8 mouse cellular contexts compared by ENCODE assay signal in the genomic region with DNA sequence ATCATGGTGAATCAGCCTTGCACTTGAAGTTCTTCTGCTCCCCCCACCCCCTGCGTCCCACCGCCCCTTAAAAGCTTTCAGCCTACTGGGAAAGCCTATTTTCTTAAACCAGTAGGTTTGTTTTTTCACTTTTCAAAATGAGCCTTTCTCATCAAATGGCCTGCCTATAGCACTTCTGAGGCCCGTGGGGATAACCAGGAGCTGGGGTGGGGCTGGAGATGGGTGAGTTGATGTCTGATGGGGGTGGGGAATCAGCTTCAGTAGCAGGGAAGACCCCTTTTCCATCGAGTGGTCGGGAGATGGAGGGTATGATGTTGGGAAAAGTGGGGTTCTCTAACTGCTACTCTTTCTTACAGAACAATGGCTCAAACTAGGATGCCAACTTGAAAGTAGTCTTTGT. TPM values are rescaled to one million over a fixed set of nuclear protein-coding genes. Genes with fewer than 3 reads are reported as not detected.
DNase-seq lines count a peak whose midpoint lies in the region; ATAC-seq and TF ChIP-seq lines count a peak whose summit lies in the region.

No protein-coding gene starts in this region.

- H3K9ac ChIP-seq in liver, embryonic 14.5 days (replicated peaks) = no peak overlapping the region
- no peak overlapping the region for H3K9ac ChIP-seq in stomach, postnatal 0 days (ENCODE audit: low read length)

- H3K36me3 ChIP-seq in megakaryocyte, embryonic 14.5 days (replicated peaks; ENCODE audit: low read length) = no peaks in the 10 kb centered on the region
- H3K36me3 ChIP-seq in liver, embryonic 14.5 days (replicated peaks; ENCODE audit: control insufficient read depth, insufficient read depth, low read depth) = no peaks in the 10 kb centered on the region
- no peaks in the 10 kb centered on the region for H3K36me3 ChIP-seq in stomach, postnatal 0 days (ENCODE audit: control insufficient read depth, insufficient read depth, low read length)

- H3K27ac ChIP-seq in liver, embryonic 14.5 days = no peak overlapping the region
- H3K27ac ChIP-seq in stomach, postnatal 0 days (replicated peaks) = no peak overlapping the region

- peaks cover 90% of the 10 kb centered on the region for H3K4me1 ChIP-seq in megakaryocyte, embryonic 14.5 days
- H3K4me1 ChIP-seq in liver, embryonic 14.5 days (replicated peaks; ENCODE audit: control insufficient read depth in 2 of 2, insufficient read depth in 2 of 2, low read length in 1 of 2) = peaks cover 5 to 18% of the 10 kb centered on the region in 2 experiments
- H3K4me1 ChIP-seq in stomach, postnatal 0 days (replicated peaks; ENCODE audit: control insufficient read depth, insufficient read depth) = peaks cover 2% of the 10 kb centered on the region; the same call in 1 of the 2 replicates

- TF ChIP-seq CTCF in liver, embryonic 14.5 days (IDR thresholded peaks at IDR 0.05; ENCODE audit: low read depth) = no peak
- no peak for TF ChIP-seq CTCF in stomach, postnatal 0 days (IDR thresholded peaks at IDR 0.05; ENCODE audit: low read depth)

- DNase-seq in cerebellum, adult 18-20 months = peak; percentile 8 to 21
- no peak for DNase-seq in liver, embryonic 14.5 days (ENCODE audit: low read depth in 3 of 3, low spot score in 3 of 3)
- DNase-seq in stomach, postnatal 0 days (ENCODE audit: low spot score) = no peak
- no peak for DNase-seq in embryo, embryonic 10.5 days (ENCODE audit: low spot score)
- no peak for DNase-seq in left cerebral cortex, postnatal 14 days (ENCODE audit: low spot score in 2 of 2)

- ATAC-seq in cerebellum, adult (ENCODE audit: insufficient number of reproducible peaks, low FRiP score, low TSS enrichment) = no peak
- no peak for ATAC-seq in megakaryocyte, adult 5-6 weeks (ENCODE audit: poor library complexity, severe bottlenecking)
- no peak for ATAC-seq in liver, embryonic 14.5 days (ENCODE audit: insufficient read depth)
- no peak for ATAC-seq in stomach, postnatal 0 days (ENCODE audit: low FRiP score, low TSS enrichment)

- peak overlapping the region; percentile 96; the same call in 1 of the 2 replicates for H3K4me2 ChIP-seq in liver, embryonic 14.5 days (ENCODE audit: low read depth)
- H3K4me2 ChIP-seq in stomach, postnatal 0 days (replicated peaks; ENCODE audit: low read depth) = peak overlapping the region; percentile 83; the same call in 1 of the 2 replicates

- no peak for TF ChIP-seq EP300 in liver, embryonic 14.5 days (IDR thresholded peaks at IDR 0.05; ENCODE audit: low read depth)
- TF ChIP-seq EP300 in stomach, postnatal 0 days (optimal IDR thresholded peaks at IDR 0.05) = no peak

- intact Hi-C loops in left cerebral cortex, postnatal 14 days (cut with DNase I) = no loop called here

- H3K27me3 ChIP-seq in megakaryocyte, embryonic 14.5 days (replicated peaks) = peaks cover 5% of the 10 kb centered on the region
- H3K27me3 ChIP-seq in liver, embryonic 14.5 days (ENCODE audit: control insufficient read depth, insufficient read depth, low read length) = peaks cover 25% of the 10 kb centered on the region
- H3K27me3 ChIP-seq in stomach, postnatal 0 days (ENCODE audit: control insufficient read depth, insufficient read depth, low read length) = no peaks in the 10 kb centered on the region

- WGBS in liver, embryonic 14.5 days (ENCODE audit: insufficient replicate concordance) = 48% methylated on average over 5 of the region's 5 CpGs
- 56% methylated on average over 5 of the region's 5 CpGs for WGBS in stomach, postnatal 0 days

- no peaks in the 10 kb centered on the region for H3K9me3 ChIP-seq in megakaryocyte, embryonic 14.5 days
- H3K9me3 ChIP-seq in liver, embryonic 14.5 days (ENCODE audit: control insufficient read depth, low read length) = no peaks in the 10 kb centered on the region
- H3K9me3 ChIP-seq in stomach, postnatal 0 days (ENCODE audit: control insufficient read depth, low read length) = no peaks in the 10 kb centered on the region

- peak overlapping the region; percentile 96 for H3K4me3 ChIP-seq in megakaryocyte, embryonic 14.5 days (replicated peaks)
- no peak overlapping the region; a peak in 1 of 4 replicates for H3K4me3 ChIP-seq in liver, embryonic 14.5 days (ENCODE audit: insufficient read depth in 1 of 2, low read depth in 2 of 2, low read length in 2 of 2)
- H3K4me3 ChIP-seq in stomach, postnatal 0 days (ENCODE audit: low read depth, low read length) = no peak overlapping the region

RNA-seq across cellular contexts. Expression of a gene that starts 3.4 kb away (rescaled TPM):
- polyA plus RNA-seq in megakaryocyte, embryonic 14.5 days (2012; ENCODE audit: insufficient read depth, low replicate concordance) = 7.5 and 44.1 TPM in 2 replicates
- not detected in 2 replicates for total RNA-seq in megakaryocyte, adult 5-6 weeks (2015)
- not detected in 2 replicates for total RNA-seq in megakaryocyte, adult 5-6 weeks (2017)
- polyA plus RNA-seq in liver, embryonic 14.5 days (2012; rRNA removed) = 0.08 and 0.12 TPM in 2 replicates
- 0.05 TPM in 1 of 2 replicates, not detected in the other for polyA plus RNA-seq in liver, embryonic 14.5 days (2014; fragmentation: Nextera tagmentation; extraction: Ambion mirVana)
- polyA plus RNA-seq in stomach, postnatal 0 days (2015; fragmentation: Nextera tagmentation; extraction: Ambion mirVana) = 0.29 and 0.41 TPM in 2 replicates
- under 1 TPM; 0.55 to 0.70 TPM for total RNA-seq in left cerebral cortex, postnatal 14 days (2021)

RNA-seq across cellular contexts. Expression of a gene that starts 5.5 kb away (rescaled TPM):
- polyA plus RNA-seq in megakaryocyte, embryonic 14.5 days (2012; ENCODE audit: insufficient read depth, low replicate concordance) = 1.3 and 13.9 TPM in 2 replicates
- not detected in 2 replicates for total RNA-seq in megakaryocyte, adult 5-6 weeks (2015)
- total RNA-seq in megakaryocyte, adult 5-6 weeks (2017) = not detected in 2 replicates
- 0.05 and 0.08 TPM in 2 replicates for polyA plus RNA-seq in liver, embryonic 14.5 days (2012; rRNA removed)
- polyA plus RNA-seq in liver, embryonic 14.5 days (2014; fragmentation: Nextera tagmentation; extraction: Ambion mirVana) = not detected in 2 replicates
- polyA plus RNA-seq in stomach, postnatal 0 days (2015; fragmentation: Nextera tagmentation; extraction: Ambion mirVana) = 0.24 and 0.41 TPM in 2 replicates
- total RNA-seq in left cerebral cortex, postnatal 14 days (2021) = under 1 TPM; 0.27 to 0.51 TPM

RNA-seq across cellular contexts. Expression of a gene that starts 8.9 kb away (rescaled TPM):
- not detected in 2 replicates for polyA plus RNA-seq in megakaryocyte, embryonic 14.5 days (2012; ENCODE audit: insufficient read depth, low replicate concordance)
- total RNA-seq in megakaryocyte, adult 5-6 weeks (2015) = 0.18 TPM in 1 of 2 replicates, not detected in the other
- not detected in 2 replicates for total RNA-seq in megakaryocyte, adult 5-6 weeks (2017)
- polyA plus RNA-seq in liver, embryonic 14.5 days (2012; rRNA removed) = 0.05 and 0.38 TPM in 2 replicates
- 0.15 TPM in 1 of 2 replicates, not detected in the other for polyA plus RNA-seq in liver, embryonic 14.5 days (2014; fragmentation: Nextera tagmentation; extraction: Ambion mirVana)
- 20.2 and 22.5 TPM in 2 replicates for polyA plus RNA-seq in stomach, postnatal 0 days (2015; fragmentation: Nextera tagmentation; extraction: Ambion mirVana)
- total RNA-seq in left cerebral cortex, postnatal 14 days (2021) = 1 to 10 TPM; 3.7 to 5.7 TPM

RNA-seq across cellular contexts. Expression of a gene that starts 21.8 kb away (rescaled TPM):
- 42.3 and 83.5 TPM in 2 replicates for polyA plus RNA-seq in megakaryocyte, embryonic 14.5 days (2012; ENCODE audit: insufficient read depth, low replicate concordance)
- total RNA-seq in megakaryocyte, adult 5-6 weeks (2015) = 6.7 and 12.5 TPM in 2 replicates
- 7.9 and 8.5 TPM in 2 replicates for total RNA-seq in megakaryocyte, adult 5-6 weeks (2017)
- 1.8 and 1.9 TPM in 2 replicates for polyA plus RNA-seq in liver, embryonic 14.5 days (2012; rRNA removed)
- polyA plus RNA-seq in liver, embryonic 14.5 days (2014; fragmentation: Nextera tagmentation; extraction: Ambion mirVana) = 3.0 and 4.2 TPM in 2 replicates
- 7.7 and 13.1 TPM in 2 replicates for polyA plus RNA-seq in stomach, postnatal 0 days (2015; fragmentation: Nextera tagmentation; extraction: Ambion mirVana)
- 100 to 1,000 TPM in 1 of 2 experiments, 10 to 100 TPM in 1; 90.4 to 112 TPM for total RNA-seq in left cerebral cortex, postnatal 14 days (2021)

RNA-seq across cellular contexts. Expression of a gene that starts 28.6 kb away (rescaled TPM):
- polyA plus RNA-seq in megakaryocyte, embryonic 14.5 days (2012; ENCODE audit: insufficient read depth, low replicate concordance) = 61.5 and 159 TPM in 2 replicates
- 53.9 and 66.6 TPM in 2 replicates for total RNA-seq in megakaryocyte, adult 5-6 weeks (2015)
- 11.2 and 21.8 TPM in 2 replicates for total RNA-seq in megakaryocyte, adult 5-6 weeks (2017)
- polyA plus RNA-seq in liver, embryonic 14.5 days (2012; rRNA removed) = 23.0 and 23.1 TPM in 2 replicates
- polyA plus RNA-seq in liver, embryonic 14.5 days (2014; fragmentation: Nextera tagmentation; extraction: Ambion mirVana) = 11.4 and 12.6 TPM in 2 replicates
- polyA plus RNA-seq in stomach, postnatal 0 days (2015; fragmentation: Nextera tagmentation; extraction: Ambion mirVana) = 43.0 and 53.7 TPM in 2 replicates
- 1,000 to 10,000 TPM; 1,220 to 1,271 TPM for total RNA-seq in left cerebral cortex, postnatal 14 days (2021)

Comparison
In these comparisons a context has a peak if more than half of its experiments do, and no peak if none do; other contexts are left out.
1. DNase-seq: peak in cerebellum, adult 18-20 months (2 of 2); none in liver, embryonic 14.5 days (0 of 3), stomach, postnatal 0 days (single experiment), embryo, embryonic 10.5 days (single experiment) and left cerebral cortex, postnatal 14 days (0 of 2).
2. RNA of a gene that starts 8.9 kb away (polyA plus RNA-seq): 20.2 to 22.5 TPM in stomach, postnatal 0 days; 0.05 to 0.38 TPM in liver, embryonic 14.5 days and not detected in megakaryocyte, embryonic 14.5 days; every median in the first group is over 10 times any median in the second.